Mouse (Mus musculus): ENCODE data around the gene Zscan29. TPM values are rescaled to one million over a fixed set of nuclear protein-coding genes. Genes with fewer than 3 reads are reported as not detected.
A peak's percentile ranks its signal among the peaks of the same experiment; 100 is the strongest.

Gene Zscan29
- 8.8 and 9.6 TPM in 2 replicates for polyA plus RNA-seq (2015; fragmentation: Nextera tagmentation; extraction: Ambion mirVana)

GRCm38 (mm10) chr2:121170980-121171742 is at the start of gene Zscan29:
Zscan29 (minus strand) TSS chr2:121171125.
- peak within 1 kb of the TSS; percentile 97 for H3K4me3 ChIP-seq (replicated peaks; ENCODE audit: low read length)
- H3K9me3 ChIP-seq (replicated peaks; ENCODE audit: control insufficient read depth, low read length) = no peaks in the 10 kb centered on the region
- H3K36me3 ChIP-seq (ENCODE audit: control insufficient read depth, insufficient read depth, low read length) = 0 out of 2 replicates have a peak, but pooled peaks cover 6% of the 10 kb centered on the region
- peak; percentile 96 for ATAC-seq (ENCODE audit: insufficient read depth, low FRiP score)
- H3K27me3 ChIP-seq (ENCODE audit: control insufficient read depth, insufficient read depth, low read length) = no peaks in the 10 kb centered on the region
- H3K4me2 ChIP-seq (ENCODE audit: low read depth, low read length) = peak within 1 kb of the TSS; percentile 76
- peak within 1 kb of the TSS; percentile 91 for H3K27ac ChIP-seq (ENCODE audit: low read length)
- H3K4me1 ChIP-seq (ENCODE audit: control insufficient read depth, insufficient read depth, low read length) = peaks cover 18% of the 10 kb centered on the region
- under 1% methylated on average over 66 of the region's 66 CpGs for WGBS
- peak within 1 kb of the TSS; percentile 92 for H3K9ac ChIP-seq (ENCODE audit: low read length)

DNA sequence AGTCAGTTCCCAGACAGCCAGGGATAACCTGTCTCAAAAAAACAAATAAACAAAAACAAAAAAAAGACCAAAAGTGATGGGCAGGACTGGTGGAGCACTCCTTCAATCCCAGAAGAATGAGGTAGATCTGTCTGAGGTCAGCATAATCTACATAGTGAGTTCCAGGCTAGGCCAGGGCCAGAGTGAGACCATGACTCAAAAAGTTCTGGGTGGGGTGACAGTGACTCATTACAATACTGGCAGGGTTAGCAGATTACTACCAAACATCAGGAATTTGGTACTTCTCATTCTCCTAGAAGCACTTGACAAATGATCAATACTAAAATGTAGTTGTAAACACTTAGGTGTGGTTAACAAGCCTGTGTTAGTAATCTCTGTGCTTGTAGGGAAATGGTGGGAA is 49.1 kb upstream of the Zscan29 start:
- Histone ChIP-seq H3K27ac (ENCODE audit: low read length) (no peak overlapping the region), H3K9me3 (replicated peaks; ENCODE audit: control insufficient read depth, low read length) (no peaks in the 10 kb centered on the region), H3K36me3 (ENCODE audit: control insufficient read depth, insufficient read depth, low read length) (peaks cover 10% of the 10 kb centered on the region), H3K9ac (ENCODE audit: low read length) (no peak overlapping the region), H3K4me3 (replicated peaks; ENCODE audit: low read length) (no peak overlapping the region), H3K4me1 (ENCODE audit: control insufficient read depth, insufficient read depth, low read length) (no peaks in the 10 kb centered on the region), H3K4me2 (ENCODE audit: low read depth, low read length) (no peak overlapping the region), H3K27me3 (ENCODE audit: control insufficient read depth, insufficient read depth, low read length) (no peaks in the 10 kb centered on the region)
- ATAC-seq (ENCODE audit: insufficient read depth, low FRiP score) = no peak

DNA sequence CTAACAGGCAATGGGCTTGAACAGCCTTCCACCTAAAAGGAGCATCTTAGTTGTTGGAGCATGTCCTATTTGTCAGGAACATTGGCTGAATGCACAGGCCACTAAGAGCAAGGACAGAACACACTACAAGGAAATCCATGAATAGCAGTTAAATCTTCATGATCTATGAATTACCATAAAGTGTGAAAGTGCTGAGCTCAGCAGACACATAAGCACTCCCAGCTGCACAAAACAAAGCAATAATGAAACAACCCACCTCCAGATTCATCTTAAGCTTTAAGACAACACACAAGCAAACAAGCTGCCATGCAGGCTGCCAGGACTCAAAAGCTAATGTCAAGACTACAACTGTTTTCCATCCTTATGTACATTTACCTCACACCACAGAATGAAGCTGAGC is 48.3 kb upstream of the Zscan29 start:
- H3K9ac ChIP-seq (ENCODE audit: low read length) = no peak overlapping the region
- no peak overlapping the region for H3K27ac ChIP-seq (ENCODE audit: low read length)
- no peak overlapping the region for H3K4me3 ChIP-seq (replicated peaks; ENCODE audit: low read length)
- H3K36me3 ChIP-seq (ENCODE audit: control insufficient read depth, insufficient read depth, low read length) = peaks cover 10% of the 10 kb centered on the region
- no peaks in the 10 kb centered on the region for H3K9me3 ChIP-seq (replicated peaks; ENCODE audit: control insufficient read depth, low read length)
- no peak for ATAC-seq (ENCODE audit: insufficient read depth, low FRiP score)
- no peaks in the 10 kb centered on the region for H3K4me1 ChIP-seq (ENCODE audit: control insufficient read depth, insufficient read depth, low read length)
- no peaks in the 10 kb centered on the region for H3K27me3 ChIP-seq (ENCODE audit: control insufficient read depth, insufficient read depth, low read length)
- no peak overlapping the region for H3K4me2 ChIP-seq (ENCODE audit: low read depth, low read length)

DNA sequence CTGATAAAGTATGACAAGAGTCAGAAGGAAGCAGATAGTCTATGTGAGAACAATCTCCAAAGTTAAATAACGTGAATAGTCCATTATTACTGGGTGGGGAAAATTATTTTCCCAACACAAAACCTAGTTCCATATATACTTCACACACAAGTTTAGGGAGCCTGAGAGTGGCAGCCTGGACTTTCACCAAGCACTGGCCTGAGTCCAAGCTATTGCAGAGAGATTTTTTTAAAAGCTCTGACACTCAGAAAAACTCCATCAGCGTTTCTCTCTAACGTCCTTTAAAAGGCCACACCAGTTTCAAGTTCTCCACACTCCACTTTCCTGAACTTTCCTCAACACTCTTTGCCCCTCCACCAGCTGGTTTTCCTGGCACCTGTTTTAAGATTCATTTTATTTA is 43.6 kb upstream of the Zscan29 start:
- no peak overlapping the region for H3K4me3 ChIP-seq (replicated peaks; ENCODE audit: low read length)
- WGBS = 77% methylated on average over 3 of the region's 3 CpGs
- ATAC-seq (ENCODE audit: insufficient read depth, low FRiP score) = no peak

GRCm38 (mm10) chr2:121206541-121206940 is 35.6 kb upstream of the Zscan29 start:
- Histone ChIP-seq H3K9me3 (replicated peaks; ENCODE audit: control insufficient read depth, low read length) (no peaks in the 10 kb centered on the region), H3K4me2 (ENCODE audit: low read depth, low read length) (no peak overlapping the region), H3K4me3 (replicated peaks; ENCODE audit: low read length) (no peak overlapping the region), H3K9ac (ENCODE audit: low read length) (no peak overlapping the region), H3K4me1 (ENCODE audit: control insufficient read depth, insufficient read depth, low read length) (no peaks in the 10 kb centered on the region), H3K36me3 (ENCODE audit: control insufficient read depth, insufficient read depth, low read length) (peaks cover 7% of the 10 kb centered on the region), H3K27ac (ENCODE audit: low read length) (no peak overlapping the region), H3K27me3 (ENCODE audit: control insufficient read depth, insufficient read depth, low read length) (no peaks in the 10 kb centered on the region)
- 82% methylated on average over 3 of the region's 3 CpGs for WGBS
- no peak for ATAC-seq (ENCODE audit: insufficient read depth, low FRiP score)

More for the DNA sequence above, 43.6 kb upstream of the Zscan29 start:
- Histone ChIP-seq H3K4me1 (ENCODE audit: control insufficient read depth, insufficient read depth, low read length) (no peaks in the 10 kb centered on the region), H3K4me2 (ENCODE audit: low read depth, low read length) (no peak overlapping the region), H3K9ac (ENCODE audit: low read length) (no peak overlapping the region), H3K27ac (ENCODE audit: low read length) (no peak overlapping the region), H3K27me3 (ENCODE audit: control insufficient read depth, insufficient read depth, low read length) (no peaks in the 10 kb centered on the region), H3K9me3 (replicated peaks; ENCODE audit: control insufficient read depth, low read length) (no peaks in the 10 kb centered on the region), H3K36me3 (ENCODE audit: control insufficient read depth, insufficient read depth, low read length) (peaks cover 7% of the 10 kb centered on the region)

DNA sequence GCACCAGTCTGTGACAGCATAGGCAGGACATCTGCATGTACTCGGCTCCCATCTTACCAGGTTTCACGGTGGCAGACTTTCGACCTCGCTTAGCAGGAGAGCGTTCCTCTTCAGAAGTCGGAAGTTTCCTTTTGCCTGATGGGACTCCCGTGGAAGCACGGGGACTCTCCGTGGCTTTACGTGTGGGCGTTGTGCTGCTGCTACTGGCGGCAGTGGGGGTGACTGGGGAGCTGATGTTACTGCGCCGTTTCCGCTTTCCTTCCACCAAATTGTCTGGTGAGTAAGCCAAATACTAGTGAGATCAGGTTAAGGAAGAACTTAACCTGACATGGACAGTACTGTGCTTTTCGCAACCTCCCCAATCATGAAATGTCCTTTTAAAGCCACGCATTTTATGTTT is 33.4 kb upstream of the Zscan29 start:
- H3K9me3 ChIP-seq (replicated peaks; ENCODE audit: control insufficient read depth, low read length) = no peaks in the 10 kb centered on the region
- H3K36me3 ChIP-seq (ENCODE audit: control insufficient read depth, insufficient read depth, low read length) = peaks cover 7% of the 10 kb centered on the region
- H3K4me2 ChIP-seq (ENCODE audit: low read depth, low read length) = no peak overlapping the region
- H3K27ac ChIP-seq (ENCODE audit: low read length) = no peak overlapping the region
- no peaks in the 10 kb centered on the region for H3K4me1 ChIP-seq (ENCODE audit: control insufficient read depth, insufficient read depth, low read length)
- WGBS = 93% methylated on average over 17 of the region's 17 CpGs
- H3K27me3 ChIP-seq (ENCODE audit: control insufficient read depth, insufficient read depth, low read length) = no peaks in the 10 kb centered on the region
- no peak overlapping the region for H3K9ac ChIP-seq (ENCODE audit: low read length)
- H3K4me3 ChIP-seq (replicated peaks; ENCODE audit: low read length) = no peak overlapping the region
- ATAC-seq (ENCODE audit: insufficient read depth, low FRiP score) = no peak

DNA sequence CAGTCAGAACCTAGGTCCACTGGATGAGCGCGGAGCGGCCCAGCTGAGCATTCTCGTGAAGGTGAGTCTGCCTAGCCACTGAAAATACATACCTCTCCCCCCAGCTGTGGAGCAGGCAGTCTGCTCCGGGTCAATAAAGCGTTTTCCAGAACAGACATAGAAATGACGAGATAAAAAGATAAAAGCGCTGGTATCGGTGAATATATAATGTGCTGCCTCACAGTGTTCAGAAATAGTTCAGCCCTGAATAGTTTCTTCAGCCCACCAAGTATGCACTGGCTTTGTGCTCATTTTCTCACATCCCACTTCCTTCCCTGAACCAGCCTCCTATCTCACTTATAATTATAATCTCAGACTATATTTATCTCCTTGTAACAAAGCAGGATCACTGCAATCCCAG is 24.5 kb upstream of the Zscan29 start:
- 94% methylated on average over 9 of the region's 9 CpGs for WGBS
- Histone ChIP-seq H3K27me3 (ENCODE audit: control insufficient read depth, insufficient read depth, low read length) (no peaks in the 10 kb centered on the region), H3K9me3 (replicated peaks; ENCODE audit: control insufficient read depth, low read length) (no peaks in the 10 kb centered on the region)

DNA sequence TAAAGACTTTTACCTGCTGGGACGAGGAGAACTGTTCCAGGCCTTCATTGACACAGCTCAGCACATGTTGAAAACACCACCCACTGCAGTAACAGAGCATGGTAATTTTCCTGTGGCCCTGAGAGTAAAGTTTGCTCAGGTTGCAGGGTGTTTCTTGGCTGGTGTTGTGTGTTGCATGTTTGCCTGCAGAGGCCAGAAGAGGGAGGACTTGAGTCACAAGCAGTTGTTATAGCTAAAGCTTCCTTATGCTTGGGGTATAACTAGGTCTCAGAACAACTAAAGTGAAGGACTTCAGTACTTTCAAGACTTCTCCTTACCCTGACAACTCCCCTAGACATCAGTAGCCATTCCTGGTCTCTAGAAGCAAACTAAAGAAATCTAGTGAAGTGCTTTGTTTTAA is 17.6 kb upstream of the Zscan29 start:
- H3K36me3 ChIP-seq (ENCODE audit: control insufficient read depth, insufficient read depth, low read length) = peaks cover 26% of the 10 kb centered on the region
- no peak overlapping the region for H3K4me3 ChIP-seq (replicated peaks; ENCODE audit: low read length)
- H3K9ac ChIP-seq (ENCODE audit: low read length) = no peak overlapping the region
- 75% methylated on average over 1 of the region's 1 CpGs for WGBS
- H3K27me3 ChIP-seq (ENCODE audit: control insufficient read depth, insufficient read depth, low read length) = no peaks in the 10 kb centered on the region
- H3K9me3 ChIP-seq (replicated peaks; ENCODE audit: control insufficient read depth, low read length) = no peaks in the 10 kb centered on the region
- no peaks in the 10 kb centered on the region for H3K4me1 ChIP-seq (ENCODE audit: control insufficient read depth, insufficient read depth, low read length)
- ATAC-seq (ENCODE audit: insufficient read depth, low FRiP score) = no peak
- no peak overlapping the region for H3K27ac ChIP-seq (ENCODE audit: low read length)
- no peak overlapping the region for H3K4me2 ChIP-seq (ENCODE audit: low read depth, low read length)

More for the DNA sequence above, 24.5 kb upstream of the Zscan29 start:
- no peaks in the 10 kb centered on the region for H3K4me1 ChIP-seq (ENCODE audit: control insufficient read depth, insufficient read depth, low read length)
- H3K4me2 ChIP-seq (ENCODE audit: low read depth, low read length) = no peak overlapping the region
- no peak overlapping the region for H3K27ac ChIP-seq (ENCODE audit: low read length)
- peaks cover 23% of the 10 kb centered on the region for H3K36me3 ChIP-seq (ENCODE audit: control insufficient read depth, insufficient read depth, low read length)
- H3K4me3 ChIP-seq (replicated peaks; ENCODE audit: low read length) = no peak overlapping the region
- ATAC-seq (ENCODE audit: insufficient read depth, low FRiP score) = no peak
- H3K9ac ChIP-seq (ENCODE audit: low read length) = no peak overlapping the region

DNA sequence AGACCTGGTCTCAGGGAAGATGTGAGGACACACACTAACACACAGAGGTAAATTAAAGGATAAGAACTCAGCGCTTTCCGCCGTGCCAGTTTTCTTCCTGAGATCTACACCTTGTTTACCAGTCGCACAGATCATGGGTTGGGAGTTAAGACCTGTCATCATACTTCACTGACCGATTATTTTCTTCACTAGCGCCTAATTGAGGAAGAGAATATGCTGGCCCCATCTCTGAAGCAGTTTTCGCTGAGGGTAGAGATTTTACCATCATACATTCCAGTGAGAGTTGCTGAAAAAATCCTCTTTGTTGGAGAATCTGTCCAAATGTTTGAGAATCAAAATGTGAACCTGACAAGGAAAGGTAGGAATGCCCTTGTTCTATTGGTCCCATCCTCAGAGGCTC is 13.2 kb upstream of the Zscan29 start:
- Histone ChIP-seq H3K4me3 (replicated peaks; ENCODE audit: low read length) (no peak overlapping the region), H3K9ac (ENCODE audit: low read length) (no peak overlapping the region), H3K27ac (ENCODE audit: low read length) (no peak overlapping the region), H3K4me2 (ENCODE audit: low read depth, low read length) (no peak overlapping the region), H3K36me3 (ENCODE audit: control insufficient read depth, insufficient read depth, low read length) (peaks cover 12% of the 10 kb centered on the region), H3K9me3 (replicated peaks; ENCODE audit: control insufficient read depth, low read length) (no peaks in the 10 kb centered on the region), H3K4me1 (ENCODE audit: control insufficient read depth, insufficient read depth, low read length) (no peaks in the 10 kb centered on the region), H3K27me3 (ENCODE audit: control insufficient read depth, insufficient read depth, low read length) (no peaks in the 10 kb centered on the region)
- no peak for ATAC-seq (ENCODE audit: insufficient read depth, low FRiP score)
- WGBS = 93% methylated on average over 7 of the region's 7 CpGs
